Mouse (Mus musculus) layer of hippocampus, adult 6 months (tissue): Measurements from ENCODE around the gene Cldn34b2. TPM values are rescaled to one million over a fixed set of nuclear protein-coding genes. Genes with fewer than 3 reads are reported as not detected.

Experiments used
- long read RNA-seq, 2 experiments: library from polyadenylated mRNA; unstranded; transcript quantifications; one replicate each; pipeline ENCODE4 v2.0.0; 2019 to 2020
- polyA plus RNA-seq: library from polyadenylated mRNA; unstranded; fragments of <200 nt; fragmentation: Nextera tagmentation; gene quantifications from 2 replicates; pipeline ENCODE4 v1.2.3, GENCODE M21; 2021

Gene Cldn34b2
- polyA plus RNA-seq = not detected in 2 replicates
- long read RNA-seq, experiment 1 = 0 reads
- long read RNA-seq, experiment 2 = 0 reads

DNA sequence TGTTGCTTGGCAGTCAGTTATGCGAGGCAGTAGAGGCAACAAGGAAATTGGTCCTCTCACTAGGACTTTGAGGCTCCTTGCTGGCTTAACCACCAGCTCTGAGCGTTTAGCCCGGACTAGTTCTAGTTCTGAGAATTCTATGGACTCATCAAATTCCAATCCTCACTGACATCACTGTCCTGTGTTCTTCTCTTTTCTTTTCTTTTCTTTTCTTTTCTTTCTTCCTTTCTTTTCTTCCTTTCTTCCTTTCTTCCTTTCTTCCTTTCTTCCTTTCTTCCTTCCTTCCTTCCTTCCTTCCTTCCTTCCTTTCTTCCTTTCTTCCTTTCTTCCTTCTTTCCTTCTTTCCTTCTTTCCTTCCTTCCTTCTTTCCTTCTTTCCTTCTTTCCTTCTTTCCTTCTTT lies at the start of gene Cldn34b2:
TSS of gene Cldn34b2 (minus strand) at position 101 of the 400 bp plus-strand sequence.

DNA sequence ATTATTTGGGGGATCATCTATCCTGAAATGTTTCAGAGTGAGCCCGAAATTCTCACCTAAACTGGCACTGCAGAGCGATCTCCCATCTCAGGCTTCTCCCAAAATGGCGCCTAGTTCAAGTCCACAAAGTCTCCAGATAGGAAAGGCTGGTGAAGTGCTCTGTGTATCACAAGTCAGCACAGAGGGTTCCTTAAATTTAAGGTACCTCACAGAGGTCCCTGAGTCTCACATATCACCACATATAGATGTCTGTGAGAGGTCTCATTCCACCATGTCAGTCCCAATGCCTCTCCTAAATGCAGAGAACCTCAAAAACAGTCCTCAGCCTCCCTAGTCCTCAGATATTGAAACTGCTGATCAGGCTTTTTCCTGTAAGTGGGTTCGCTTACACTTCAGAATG lies 34.6 kb downstream of the Cldn34b2 start, which contains the start of gene Magea2:
TSS of gene Magea2 (minus strand) at position 101 of the 400 bp plus-strand sequence.

DNA sequence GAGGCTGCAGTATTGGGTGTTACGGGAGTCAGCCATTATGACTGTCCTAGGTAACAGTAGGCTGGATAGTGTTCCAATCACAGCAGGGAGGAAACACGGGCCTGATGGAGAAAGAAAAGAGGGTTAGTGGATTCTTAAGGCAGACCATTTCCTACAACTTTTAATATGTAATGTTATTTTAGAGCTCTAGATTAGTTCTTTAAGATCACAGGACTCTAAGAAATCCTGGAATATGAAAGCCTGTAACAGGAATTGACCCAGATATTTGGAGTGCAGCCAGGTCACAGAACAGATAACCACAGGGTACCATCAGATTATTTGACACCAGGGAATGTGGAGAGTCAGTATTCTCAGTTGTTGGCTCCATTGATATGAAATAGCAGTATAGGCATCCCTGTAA lies 38.5 kb downstream of the Cldn34b2 start, which contains the start of gene Magea1:
TSS of gene Magea1 (minus strand) at position 101 of the 400 bp plus-strand sequence.

Other genes with a start within 250 kb of the Cldn34b2 start
- gene Cldn34b1, start 238.1 kb downstream of the Cldn34b2 start, polyA plus RNA-seq = not detected in 2 replicates
- not detected in 2 replicates for gene Magea6, start 192.4 kb downstream of the Cldn34b2 start, polyA plus RNA-seq
- not detected in 2 replicates for gene Magea3, start 178.9 kb downstream of the Cldn34b2 start, polyA plus RNA-seq
- not detected in 2 replicates for gene Magea8, start 132.6 kb downstream of the Cldn34b2 start, polyA plus RNA-seq
- gene Magea5, start 65.3 kb downstream of the Cldn34b2 start, polyA plus RNA-seq = not detected in 2 replicates
- gene Magea1, start 38.6 kb downstream of the Cldn34b2 start, polyA plus RNA-seq = not detected in 2 replicates
- gene Magea2, start 34.7 kb downstream of the Cldn34b2 start, polyA plus RNA-seq = not detected in 2 replicates
- gene Sat1, start 88.0 kb upstream of the Cldn34b2 start, polyA plus RNA-seq = 97.9 and 104 TPM in 2 replicates
- gene Acot9, start 134.0 kb upstream of the Cldn34b2 start, polyA plus RNA-seq = 24.1 and 24.7 TPM in 2 replicates
- gene Prdx4, start 212.3 kb upstream of the Cldn34b2 start, polyA plus RNA-seq = 58.3 and 69.5 TPM in 2 replicates